In the genomic region with DNA sequence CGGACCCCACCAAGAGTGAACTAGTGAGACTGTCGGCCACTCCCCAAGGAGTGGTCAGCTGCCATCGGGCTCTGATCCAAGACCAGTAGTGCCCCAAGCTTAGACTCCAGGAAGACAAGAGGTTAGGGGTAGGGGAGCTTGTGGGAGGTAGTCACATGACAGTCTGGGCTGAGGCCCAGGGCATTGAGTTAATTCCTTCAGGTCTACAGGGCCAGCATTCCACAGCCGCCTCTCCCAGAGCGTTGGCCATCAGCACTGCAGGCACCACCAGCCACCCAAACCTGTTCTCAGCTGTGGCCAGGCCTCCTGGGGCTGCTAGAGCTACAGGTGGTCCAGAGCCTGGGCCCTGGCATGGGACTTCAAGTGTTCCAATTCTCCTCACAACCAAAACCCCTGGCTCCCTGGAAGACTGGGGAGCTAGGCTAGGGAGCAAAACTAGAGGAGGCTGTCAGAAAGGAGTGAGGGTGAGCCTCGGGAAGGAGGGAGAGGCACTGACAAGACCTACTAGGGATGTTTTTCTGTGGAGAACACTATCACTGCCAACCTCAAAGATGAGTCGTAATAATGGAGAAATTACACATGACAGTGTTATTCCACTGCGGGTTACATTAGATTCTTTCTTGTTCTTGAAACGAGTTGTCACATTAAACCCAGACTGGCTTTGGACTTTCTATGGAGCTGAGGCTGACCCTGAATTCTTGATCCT, we compare ENCODE assay signal across 9 mouse cellular contexts. TPM values are rescaled to one million over a fixed set of nuclear protein-coding genes. Genes with fewer than 3 reads are reported as not detected.
DNase-seq lines count a peak whose midpoint lies in the region; TF ChIP-seq lines count a peak whose summit lies in the region.
"Had no signal": no experiment of that assay in that cellular context is flagged by ENCODE, and none has a peak within 500 bp of the region (broad histone marks: within the 10 kb centered on the region; RNA-seq: fewer than 3 reads in every experiment).

No protein-coding gene starts in this region.

- no peaks in the 10 kb centered on the region for H3K9me3 ChIP-seq in E14TG2a.4 (ENCODE audit: low read length)

- no peaks in the 10 kb centered on the region for H3K27me3 ChIP-seq in E14TG2a.4 (ENCODE audit: insufficient read depth, low read length)
- no peaks in the 10 kb centered on the region for H3K27me3 ChIP-seq in heart, adult 2 months (ENCODE audit: control insufficient read depth, insufficient read depth, low read length)

- 39% methylated on average over 9 of the region's 9 CpGs for WGBS in heart, adult 2 months

- H3K4me1 ChIP-seq in E14TG2a.4 (replicated peaks; ENCODE audit: low read depth, low read length) = peaks cover 79% of the 10 kb centered on the region
- H3K4me1 ChIP-seq in heart, adult 2 months (ENCODE audit: control insufficient read depth, insufficient read depth, low read length) = peaks cover 11% of the 10 kb centered on the region

- H3K9ac ChIP-seq in heart, adult 2 months (ENCODE audit: low read depth, low read length) = no peak overlapping the region; the same call in 1 of the 2 replicates

- peak overlapping the region; percentile 43 for H3K4me3 ChIP-seq in E14TG2a.4 (replicated peaks; ENCODE audit: low read length)
- no peak overlapping the region for H3K4me3 ChIP-seq in heart, adult 2 months

- peak; percentile 34; the same call in 1 of the 2 replicates for TF ChIP-seq POLR2A in heart, adult 2 months (IDR thresholded peaks at IDR 0.05; ENCODE audit: insufficient read depth, low read depth, low read length)

- H3K79me2 ChIP-seq in heart, adult 2 months (replicated peaks; ENCODE audit: control insufficient read depth, insufficient read depth, low read length) = no peaks in the 10 kb centered on the region

- H3K27ac ChIP-seq in heart, adult 2 months = peak overlapping the region; percentile 62

- intact Hi-C loops in heart, adult 2 months (cut with DNase I) = no loop called here

- TF ChIP-seq CTCF in E14TG2a.4 (conservative IDR thresholded peaks at IDR 0.05; ENCODE audit: low read length) = no peak
- no peak for TF ChIP-seq CTCF in heart, adult 2 months (IDR thresholded peaks at IDR 0.05)

- H3K36me3 ChIP-seq in E14TG2a.4 (ENCODE audit: insufficient read depth, low read length) = peaks cover 6% of the 10 kb centered on the region; the same call in 1 of the 2 replicates
- H3K36me3 ChIP-seq in heart, adult 2 months (ENCODE audit: control insufficient read depth, insufficient read depth, low read length) = peaks cover 2% of the 10 kb centered on the region; the same call in 1 of the 2 replicates

- DNase-seq in 3T3-L1 (ENCODE audit: low read depth, low spot score) = peak; percentile 88
- DNase-seq in heart, adult 2 months = peak; percentile 69 to 81
- peak; percentile 93 for DNase-seq in kidney, postnatal 14 days
- no peak for DNase-seq in left cerebral cortex, adult 11 months (ENCODE audit: low spot score)
- no peak for DNase-seq in left cerebral cortex, adult 8-10 months (ENCODE audit: low spot score in 2 of 2)
- DNase-seq in right cerebral cortex, postnatal 36 days (ENCODE audit: low spot score in 2 of 2) = no peak
- no peak for DNase-seq in layer of hippocampus, postnatal 14 days (ENCODE audit: low spot score in 2 of 2)
- DNase-seq: thymus, postnatal 36 days had no signal

- peak; percentile 64 for TF ChIP-seq EP300 in heart, adult 2 months (IDR thresholded peaks at IDR 0.05; ENCODE audit: insufficient read depth, low read depth, low read length)

RNA-seq across cellular contexts. Expression of a gene that starts 12.1 kb away (rescaled TPM):
- 10 to 100 TPM; 32.6 to 36.9 TPM for total RNA-seq in heart, adult 2 months (2021)
- 15.6 and 20.1 TPM in 2 replicates for polyA plus RNA-seq in heart, adult 2 months (2012; rRNA removed)
- 10 to 100 TPM; 60.7 to 74.9 (median 68.5) TPM for total RNA-seq in left cerebral cortex, adult 8-10 months (2022)
- total RNA-seq in layer of hippocampus, postnatal 14 days (2021) = 10 to 100 TPM; 64.9 to 65.1 TPM

Comparison
In these comparisons a context has a peak if more than half of its experiments do, and no peak if none do; other contexts are left out.
1. DNase-seq: peak in 3T3-L1 (single experiment), heart, adult 2 months (2 of 2) and kidney, postnatal 14 days (single experiment); none in left cerebral cortex, adult 11 months (single experiment), left cerebral cortex, adult 8-10 months (0 of 2), right cerebral cortex, postnatal 36 days (0 of 2) and layer of hippocampus, postnatal 14 days (0 of 2).